Mouse (Mus musculus) spleen, adult 2 months (tissue): ENCODE measurements around the gene Pagr1a. TPM values are rescaled to one million over a fixed set of nuclear protein-coding genes. Genes with fewer than 3 reads are reported as not detected.
A peak's percentile ranks its signal among the peaks of the same experiment; 100 is the strongest.

Source experiments
- DNase-seq, 2 experiments: peaks; one replicate each; pipeline versions ENCODE4 v3.0.0 to v3.0.0-alpha.2; 2012 to 2021; ENCODE audit warnings: low spot score in 2 of 2, low read depth in 1 of 2
- H3K27ac ChIP-seq: fragments of 200-500 bp; 2 replicates; pipeline ENCODE4 v1.5.1; 2012; ENCODE audit warnings: low read length, inconsistent platforms; ENCODE audit not compliant: insufficient read depth
- H3K27me3 ChIP-seq: fragments of 200-500 bp; 2 replicates; pipeline ENCODE4 v1.6.1; 2012; ENCODE audit warnings: mild to moderate bottlenecking, moderate library complexity, low read length, inconsistent platforms; ENCODE audit not compliant: control insufficient read depth, insufficient read depth
- H3K36me3 ChIP-seq: fragments of 200-500 bp; 2 replicates; pipeline ENCODE4 v1.6.1; 2012; ENCODE audit warnings: mild to moderate bottlenecking, low read length, inconsistent platforms; ENCODE audit not compliant: control insufficient read depth, insufficient read depth
- H3K4me1 ChIP-seq: fragments of 200-500 bp; 2 replicates; pipeline ENCODE4 v1.6.1; 2011; ENCODE audit warnings: inconsistent platforms; ENCODE audit not compliant: control insufficient read depth, insufficient read depth, insufficient read length
- H3K4me3 ChIP-seq: fragments of 200-500 bp; 2 replicates; pipeline ENCODE4 v1.5.1; 2011; ENCODE audit warnings: mild to moderate bottlenecking, inconsistent platforms; ENCODE audit not compliant: insufficient read depth, insufficient read length; ENCODE audit errors: extremely low read depth
- CTCF ChIP-seq: fragments of 200-500 bp; IDR thresholded peaks from 2 replicates; pipeline ENCODE4 v1.5.1; 2011; ENCODE audit warnings: mild to moderate bottlenecking, inconsistent platforms; ENCODE audit not compliant: insufficient read depth, insufficient read length, insufficient replicate concordance; ENCODE audit errors: extremely low read depth
- POLR2A ChIP-seq: fragments of 200-500 bp; IDR thresholded peaks from 2 replicates; pipeline ENCODE4 v1.6.1; 2011; ENCODE audit warnings: low read depth, low read length, inconsistent platforms
- WGBS: fragments of 180-500 bp; shearing (Covaris S2); methylation state at CpG from one replicate; pipeline ENCODE4 v1.1.7; 2018; 5-methylcytosine and 5-hydroxymethylcytosine counted together
- polyA plus RNA-seq: library from polyadenylated mRNA; depleted of rRNA; stranded (reverse); fragments of >200 nt; gene quantifications from 2 replicates; pipeline ENCODE4 v1.2.3, GENCODE M21; 2012

Pagr1a gene
- polyA plus RNA-seq, 1 experiment: 3.1 TPM

DNA sequence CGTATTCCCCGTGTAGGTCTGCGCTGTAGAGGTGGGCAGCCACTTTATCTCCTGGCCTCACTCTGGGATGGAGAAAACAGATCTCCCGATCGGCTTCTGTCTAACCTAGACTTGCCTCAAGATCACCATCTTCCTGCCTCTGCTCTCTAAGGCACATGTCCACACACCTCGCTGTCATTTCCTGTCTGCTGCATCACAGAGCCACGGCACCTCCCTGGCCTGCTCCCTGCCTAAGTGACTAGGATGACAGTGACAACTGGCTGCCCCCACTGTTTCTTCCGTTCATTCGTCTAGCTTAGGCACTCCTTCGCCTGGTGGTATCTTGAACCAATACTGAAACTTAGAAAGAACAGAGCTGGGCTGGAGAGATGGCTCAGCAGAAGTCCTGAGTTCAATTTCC lies 17.6 kb downstream of the Pagr1a start:
- TF ChIP-seq POLR2A (no peak), CTCF (no peak)
- peaks cover 23% of the 10 kb centered on the region for H3K36me3 ChIP-seq
- no peak overlapping the region for H3K4me3 ChIP-seq
- no peak overlapping the region for H3K27ac ChIP-seq
- no peak for DNase-seq
- H3K4me1 ChIP-seq: no peaks in the 10 kb centered on the region
- WGBS: 69% methylated on average over 10 of the region's 10 CpGs
- H3K27me3 ChIP-seq: no peaks in the 10 kb centered on the region

DNA sequence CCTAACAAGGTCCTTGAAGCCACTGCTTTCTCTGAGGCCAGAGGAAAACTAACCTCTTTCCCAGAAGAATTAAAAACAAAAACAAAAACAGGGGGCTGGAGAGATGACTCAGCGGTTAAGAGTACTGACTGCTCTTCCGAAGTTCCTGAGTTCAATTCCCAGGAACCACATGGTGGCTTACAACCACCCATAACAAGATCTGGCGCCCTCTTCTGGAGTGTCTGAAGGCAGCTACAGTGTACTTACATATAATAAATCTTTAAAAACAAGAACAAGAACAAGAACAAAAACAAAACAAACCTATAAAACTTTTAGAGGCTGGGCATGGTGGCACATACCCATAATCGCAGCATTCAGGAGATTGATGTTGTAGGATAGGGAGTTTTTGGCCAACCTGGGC lies 20.7 kb downstream of the Pagr1a start:
- H3K4me3 ChIP-seq: no peak overlapping the region
- no peak for DNase-seq
- 88% methylated on average over 4 of the region's 4 CpGs for WGBS
- H3K27me3 ChIP-seq: no peaks in the 10 kb centered on the region
- H3K36me3 ChIP-seq: peaks cover 25% of the 10 kb centered on the region
- no peak overlapping the region for H3K27ac ChIP-seq
- H3K4me1 ChIP-seq: no peaks in the 10 kb centered on the region
- TF ChIP-seq POLR2A: no peak
- TF ChIP-seq CTCF: no peak

DNA sequence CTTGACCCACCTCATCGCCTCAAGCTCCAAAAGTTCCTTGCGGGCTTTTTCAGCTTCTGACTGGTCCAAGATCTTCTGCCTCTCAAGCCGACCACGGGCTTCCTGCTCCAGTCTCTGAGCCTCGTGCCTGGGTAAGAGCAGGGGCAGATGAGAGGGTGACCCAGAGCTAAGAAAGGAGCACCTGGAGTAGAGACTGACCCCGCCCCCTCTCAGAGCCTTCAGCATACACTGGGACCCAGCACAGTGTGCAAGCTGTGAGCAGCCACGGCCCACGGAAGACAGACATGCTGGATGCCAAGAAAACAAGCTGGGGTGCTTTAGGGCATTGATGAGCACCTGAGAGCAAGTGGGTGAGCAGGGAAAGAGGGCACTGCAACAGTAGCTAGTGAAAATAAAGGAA lies 28.3 kb downstream of the Pagr1a start:
- H3K27ac ChIP-seq: no peak overlapping the region
- no peak for TF ChIP-seq POLR2A
- TF ChIP-seq CTCF: no peak
- DNase-seq: no peak
- no peaks in the 10 kb centered on the region for H3K27me3 ChIP-seq
- WGBS: 81% methylated on average over 8 of the region's 8 CpGs
- H3K4me1 ChIP-seq: no peaks in the 10 kb centered on the region
- H3K4me3 ChIP-seq: no peak overlapping the region
- H3K36me3 ChIP-seq: peaks cover 26% of the 10 kb centered on the region

DNA sequence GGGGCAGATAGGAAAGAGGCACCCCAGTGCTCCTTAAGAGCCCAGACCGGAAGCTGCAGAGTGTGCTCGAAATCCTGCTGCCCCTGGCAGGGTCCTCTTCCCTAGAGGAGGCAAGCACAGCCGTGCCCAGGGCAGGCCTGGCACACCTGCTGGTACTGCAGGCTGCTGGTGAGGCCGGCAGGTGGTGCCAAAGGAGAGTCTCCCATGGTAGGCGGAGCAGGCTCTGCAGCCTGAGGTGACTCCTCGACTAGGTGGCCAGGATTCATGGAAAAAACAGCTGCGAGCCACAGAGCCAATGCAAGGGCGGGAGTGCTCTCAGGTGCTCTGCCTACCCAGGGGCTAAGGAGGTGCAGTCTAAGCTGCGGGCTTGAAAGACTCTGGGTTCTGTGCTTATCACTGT lies 30.8 kb downstream of the Pagr1a start:
- WGBS: 61% methylated on average over 9 of the region's 9 CpGs
- TF ChIP-seq CTCF (peak; percentile 55; the same call in 1 of the 2 replicates), POLR2A (no peak)
- DNase-seq: no peak

DNA sequence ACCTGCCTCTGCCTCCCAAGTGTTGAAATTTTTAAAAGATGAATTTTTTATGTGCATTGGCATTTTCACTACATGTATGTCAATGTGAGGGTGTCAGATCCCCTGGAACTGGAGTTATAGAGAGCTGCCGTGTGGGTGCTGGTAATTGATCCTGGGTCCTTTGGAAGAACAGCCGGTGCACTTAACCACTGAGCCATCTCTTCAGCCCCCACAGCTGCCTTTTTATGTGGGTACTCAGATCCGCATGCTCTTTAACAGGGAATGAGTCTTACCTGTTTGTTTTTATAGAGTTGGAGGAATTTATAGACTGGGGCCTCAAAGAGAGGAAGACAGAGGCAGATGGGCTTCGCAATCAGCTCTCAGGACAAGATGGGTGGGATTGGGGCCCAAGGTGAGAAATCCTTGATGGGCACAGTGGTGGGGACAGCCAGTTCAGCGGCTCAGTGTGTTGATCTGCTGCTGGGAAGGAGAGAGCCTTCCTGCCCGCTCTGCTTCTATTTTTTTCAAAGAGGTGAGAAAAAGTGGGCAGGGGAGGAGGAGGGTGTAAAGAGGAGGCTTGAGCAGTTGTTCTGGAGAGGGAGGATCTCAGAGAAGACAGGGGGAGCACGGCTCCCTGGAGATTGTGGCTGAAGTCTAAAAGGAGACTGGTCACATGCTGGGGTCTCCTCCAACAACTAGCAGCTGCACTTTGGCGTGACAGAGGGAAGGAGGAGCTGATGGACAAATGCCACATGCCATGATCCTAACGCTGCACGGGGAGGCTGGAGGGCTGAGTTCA lies 32.3 kb downstream of the Pagr1a start:
- Histone ChIP-seq H3K36me3 (peaks cover 30% of the 10 kb centered on the region), H3K27me3 (no peaks in the 10 kb centered on the region), H3K4me1 (no peaks in the 10 kb centered on the region), H3K4me3 (no peak overlapping the region), H3K27ac (no peak overlapping the region)
- DNase-seq: no peak
- no peak for TF ChIP-seq POLR2A
- TF ChIP-seq CTCF: no peak
- WGBS: 77% methylated on average over 10 of the region's 10 CpGs

More for the DNA sequence above, 30.8 kb downstream of the Pagr1a start:
- H3K4me3 ChIP-seq: no peak overlapping the region
- H3K27me3 ChIP-seq: no peaks in the 10 kb centered on the region
- H3K27ac ChIP-seq: no peak overlapping the region
- peaks cover 24% of the 10 kb centered on the region for H3K36me3 ChIP-seq
- no peaks in the 10 kb centered on the region for H3K4me1 ChIP-seq

DNA sequence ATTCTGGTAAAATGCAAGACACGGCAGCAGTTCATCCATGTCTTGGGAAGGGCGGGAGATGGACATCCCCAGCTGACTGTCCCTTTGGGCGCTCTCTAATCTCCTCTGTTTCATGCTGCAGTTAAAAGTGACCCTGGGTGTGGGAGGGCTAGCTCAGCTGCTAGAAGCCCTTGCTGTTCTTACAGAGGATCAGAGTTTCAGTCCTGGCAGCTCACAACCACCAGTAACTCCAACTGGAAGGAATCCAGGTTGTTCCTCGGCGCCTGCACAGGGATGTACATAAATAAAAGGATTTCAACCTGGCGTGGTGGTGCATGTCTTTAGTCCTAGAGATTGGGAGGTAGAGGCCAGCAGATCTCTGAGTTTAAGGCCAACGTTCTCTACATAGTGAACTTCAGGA lies 34.0 kb downstream of the Pagr1a start:
- 91% methylated on average over 7 of the region's 7 CpGs for WGBS
- Histone ChIP-seq H3K27ac (no peak overlapping the region), H3K4me1 (no peaks in the 10 kb centered on the region; the same call in 1 of the 2 replicates), H3K27me3 (no peaks in the 10 kb centered on the region), H3K4me3 (no peak overlapping the region), H3K36me3 (peaks cover 27% of the 10 kb centered on the region)
- no peak for DNase-seq
- TF ChIP-seq POLR2A (no peak), CTCF (no peak)

GRCm38 (mm10) chr7:126982054-126982453 lies 35.1 kb downstream of the Pagr1a start:
- WGBS: 81% methylated on average over 4 of the region's 4 CpGs
- no peak for TF ChIP-seq POLR2A
- TF ChIP-seq CTCF: no peak
- DNase-seq: no peak
- no peaks in the 10 kb centered on the region for H3K27me3 ChIP-seq
- peaks cover 23% of the 10 kb centered on the region for H3K36me3 ChIP-seq
- H3K27ac ChIP-seq: no peak overlapping the region
- no peak overlapping the region for H3K4me3 ChIP-seq
- H3K4me1 ChIP-seq: no peaks in the 10 kb centered on the region; the same call in 1 of the 2 replicates
